Mouse (Mus musculus) forelimb bud, embryonic 11.5 days (tissue): Measurements from ENCODE around the gene Pold4.

ENCODE experiments used
- DNase-seq: peaks from one replicate; pipeline ENCODE4 v3.0.0-alpha.2; 2012; ENCODE audit warnings: low read depth, low spot score

The Pold4 gene

GRCm38 (mm10) chr19:4268566-4269361, 37.1 kb downstream of the Pold4 start, which contains the start of gene Ssh3:
TSS of gene Ssh3 (minus strand) at chr19:4269180.
- peak; percentile 32 for DNase-seq

- no peak for DNase-seq
Measured at GRCm38 (mm10) chr19:4270187-4270586, 38.5 kb downstream of the Pold4 start.

GRCm38 (mm10) chr19:4270972-4271371, 39.3 kb downstream of the Pold4 start:
- no peak for DNase-seq

- no peak for DNase-seq
Measured at GRCm38 (mm10) chr19:4279487-4279886, 47.8 kb downstream of the Pold4 start.

- DNase-seq = no peak
Measured at GRCm38 (mm10) chr19:4280425-4280824, 48.7 kb downstream of the Pold4 start.

- DNase-seq = peak; percentile 79
Measured at GRCm38 (mm10) chr19:4282898-4283553, 51.3 kb downstream of the Pold4 start, which contains the start of gene Ankrd13d. TSS of gene Ankrd13d (minus strand) at chr19:4283137.
